Mouse (Mus musculus) adrenal gland, postnatal 4 days (tissue): ENCODE data around the gene Fpr3. TPM values are rescaled to one million over a fixed set of nuclear protein-coding genes. Genes with fewer than 3 reads are reported as not detected.
"Not testable (repeated sequence)": the region's sequence is repeated elsewhere in the genome, so short reads cannot be mapped to it uniquely, and the experiment has no call there.

ENCODE experiments used
- DNase-seq, 2 experiments: peaks; one replicate each; pipeline ENCODE4 v3.0.0; 2021 to 2022; ENCODE audit warnings: low spot score in 2 of 2, mixed read lengths in 2 of 2
- total RNA-seq, 2 experiments: library from RNA; stranded (reverse); gene quantifications; 2 replicates each; pipeline ENCODE4 v1.2.3; 2021

Gene Fpr3
- total RNA-seq, 2 experiments from 2014 or later = not detected

DNA sequence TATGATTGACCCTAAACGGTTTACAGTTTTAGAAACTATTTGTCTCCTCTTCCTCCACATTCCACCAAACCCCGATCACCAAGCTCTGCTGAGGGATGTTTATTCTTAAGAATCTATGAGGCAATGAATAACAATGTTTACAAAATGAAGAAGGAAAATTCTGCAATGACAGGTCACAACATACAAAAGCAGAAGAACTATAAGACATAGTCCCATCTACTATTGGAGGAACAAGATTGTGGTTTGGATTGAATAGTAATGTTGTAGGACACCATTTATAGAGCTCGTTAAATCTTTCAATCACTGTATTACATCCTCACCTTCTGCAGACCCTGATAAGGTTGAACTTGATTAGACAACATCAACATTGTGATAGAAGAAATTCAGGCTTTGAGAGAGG lies 5.0 kb upstream of the Fpr3 start:
- DNase-seq = no peak

DNA sequence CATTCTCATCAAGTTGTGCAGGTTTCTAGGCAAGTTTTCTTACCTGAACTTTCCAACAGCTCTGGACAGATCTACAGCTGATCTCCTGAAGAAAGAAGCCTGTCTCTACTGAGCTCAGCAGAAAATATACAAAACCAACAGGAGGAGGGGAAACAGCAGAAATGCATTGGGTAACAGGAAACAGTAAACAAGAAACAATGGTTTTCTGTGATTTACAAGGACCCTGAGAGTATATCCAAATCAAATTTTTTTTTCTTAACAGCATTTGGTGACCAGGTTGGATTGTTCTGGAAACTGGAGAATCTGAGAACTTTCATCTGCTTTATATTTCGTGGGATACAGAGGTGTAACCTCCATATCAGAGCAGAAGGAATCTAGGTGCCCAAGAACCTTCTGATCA lies 3.8 kb upstream of the Fpr3 start, which contains the start of gene Fpr1:
TSS of gene Fpr1 (minus strand) at position 101 of the 400 bp plus-strand sequence.
- DNase-seq = no peak

DNA sequence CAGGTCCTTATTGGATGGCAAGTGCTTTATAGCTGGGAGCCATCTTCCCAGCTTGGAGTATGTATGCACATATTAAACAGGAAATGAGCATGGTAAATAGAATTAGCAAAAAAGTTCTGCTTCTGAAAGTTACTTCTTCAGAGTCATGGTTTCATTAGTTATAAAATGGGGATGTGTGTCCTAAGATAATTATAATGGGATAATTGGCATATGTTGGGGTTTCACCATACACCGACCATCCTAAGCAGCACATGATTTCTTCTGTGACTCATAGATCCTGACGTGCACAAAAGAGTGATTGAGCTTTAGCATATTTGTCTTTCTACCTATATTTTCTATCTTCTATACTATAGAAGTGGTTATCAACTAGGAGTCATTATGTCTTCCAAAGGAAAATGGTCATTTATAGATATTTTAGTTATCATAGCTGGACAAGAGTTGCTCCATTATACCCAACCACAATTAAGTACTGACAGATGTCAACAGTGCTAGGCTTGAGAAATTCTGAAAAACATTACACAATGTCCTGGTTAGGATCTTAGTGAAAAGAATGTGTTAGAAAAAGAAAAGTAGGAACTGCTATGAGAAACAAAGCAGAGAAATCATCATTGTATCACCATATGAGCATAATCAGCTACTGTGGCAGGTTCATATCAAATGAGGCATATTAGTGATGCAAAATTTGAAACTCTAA lies 2.2 kb downstream of the Fpr3 start:
- DNase-seq = no peak

DNA sequence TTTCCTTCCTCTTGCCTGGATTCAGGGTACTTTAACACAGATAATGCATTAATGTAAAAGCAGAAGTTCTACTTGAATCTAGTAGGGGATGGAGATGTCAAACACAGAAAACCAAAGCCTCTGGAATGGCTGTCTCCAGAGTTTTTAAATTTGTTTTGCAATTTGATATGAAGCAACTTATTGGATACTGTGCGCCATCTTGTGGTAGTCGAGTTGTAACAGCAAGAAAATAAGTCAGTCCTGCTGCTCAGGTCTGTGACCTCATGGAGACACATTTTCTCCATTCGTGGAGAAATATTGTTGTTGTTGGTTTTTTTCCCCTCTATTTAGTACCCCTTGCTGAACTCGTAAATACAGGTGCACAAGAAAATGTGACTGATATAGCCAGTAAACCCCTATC lies 8.4 kb downstream of the Fpr3 start:
- no peak for DNase-seq

DNA sequence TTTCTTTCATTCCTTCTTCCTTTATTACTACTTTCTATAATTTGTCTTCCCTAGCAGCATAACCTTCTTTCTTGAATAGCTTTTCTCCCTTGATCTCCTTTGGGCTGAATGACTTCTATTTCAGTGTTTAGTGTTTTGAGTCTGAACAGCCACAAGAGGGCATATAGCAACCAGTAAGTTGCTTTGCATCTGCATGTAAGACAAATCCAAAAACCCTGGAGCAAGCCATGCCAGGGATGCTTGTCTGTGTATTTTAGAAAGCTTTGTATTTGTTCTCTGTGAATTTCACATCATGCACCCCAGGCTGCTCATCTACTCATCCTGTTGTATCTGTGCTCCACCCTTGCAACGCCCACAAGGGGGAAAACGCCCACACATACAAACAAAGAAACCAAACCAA lies 11.6 kb downstream of the Fpr3 start:
- DNase-seq = no peak

DNA sequence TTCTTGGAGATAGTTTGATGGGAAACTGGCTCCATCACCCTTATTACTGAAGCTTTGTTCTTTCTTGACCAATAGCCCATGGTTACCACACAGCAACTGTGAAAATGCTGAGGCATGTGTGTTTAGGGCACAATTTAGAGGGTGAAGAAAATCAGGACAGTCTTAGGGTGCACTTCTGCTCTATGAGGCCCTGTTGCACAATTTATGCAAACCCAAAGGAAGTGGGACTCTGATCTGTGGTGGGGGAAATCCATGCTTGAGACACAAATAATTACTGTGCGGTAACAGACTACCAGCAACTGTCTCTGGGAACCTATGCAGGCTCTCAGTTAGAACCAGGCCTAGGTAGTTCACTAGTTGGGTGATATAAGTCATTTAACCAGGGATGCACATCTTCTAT lies 13.1 kb downstream of the Fpr3 start:
- no peak for DNase-seq

DNA sequence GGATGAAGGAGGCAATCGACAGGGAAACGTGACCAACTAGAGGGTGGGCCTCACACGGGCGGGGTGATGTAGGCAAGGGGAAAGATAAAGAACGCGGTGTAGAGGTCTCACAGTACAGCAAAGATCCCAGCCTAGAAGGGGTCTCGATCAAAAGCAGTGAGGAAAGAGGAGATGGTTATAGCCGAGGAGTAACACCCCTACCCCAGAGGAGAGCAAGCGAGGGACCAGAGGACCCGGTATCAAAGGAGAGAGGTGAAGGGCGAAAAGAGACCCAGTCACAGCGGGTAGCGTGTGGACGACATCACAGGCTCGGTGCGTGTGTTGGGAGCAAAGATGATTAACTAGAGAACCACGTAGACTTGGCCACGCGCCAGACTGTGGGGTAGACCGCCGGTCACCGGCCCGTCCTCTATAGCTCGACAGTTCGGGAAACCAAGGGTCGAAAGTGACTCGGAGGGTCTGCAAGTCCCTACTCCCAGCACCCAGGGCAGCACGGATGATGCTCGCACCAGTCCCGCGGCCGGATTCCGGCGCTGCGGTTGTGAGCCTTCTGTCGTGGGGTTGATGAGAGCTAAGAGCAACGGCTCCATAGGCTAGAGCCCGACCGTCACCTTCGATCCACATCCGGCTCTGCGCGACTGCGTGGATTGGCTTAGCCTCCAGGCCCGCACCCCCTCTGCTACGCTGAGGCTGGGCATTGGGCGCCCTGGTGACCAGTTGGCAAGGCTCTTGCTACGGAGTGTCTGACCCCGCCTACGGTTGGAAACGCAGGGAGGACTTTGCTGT lies 22.2 kb downstream of the Fpr3 start:
- peak; percentile 58 to 67 for DNase-seq

DNA sequence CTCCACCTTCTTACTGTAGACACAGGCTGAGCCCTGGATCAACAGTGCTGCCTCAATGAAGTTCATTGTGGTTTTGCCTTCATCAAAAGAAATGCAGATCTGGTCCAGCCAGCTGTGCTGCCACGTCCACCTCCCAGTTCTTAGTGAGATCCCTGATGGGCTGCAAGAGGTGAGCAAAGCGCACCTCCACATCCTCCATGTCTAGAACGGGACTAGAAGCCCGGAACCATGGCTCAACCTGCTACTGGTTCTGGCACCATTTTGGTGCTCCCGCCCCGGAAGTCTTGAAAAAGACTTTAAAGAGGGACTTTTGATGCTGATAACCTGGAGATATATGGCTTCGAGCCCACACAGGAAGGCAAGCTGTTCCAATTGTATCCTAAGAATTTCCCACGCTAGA lies 25.0 kb downstream of the Fpr3 start:
- not testable (repeated sequence) for DNase-seq

DNA sequence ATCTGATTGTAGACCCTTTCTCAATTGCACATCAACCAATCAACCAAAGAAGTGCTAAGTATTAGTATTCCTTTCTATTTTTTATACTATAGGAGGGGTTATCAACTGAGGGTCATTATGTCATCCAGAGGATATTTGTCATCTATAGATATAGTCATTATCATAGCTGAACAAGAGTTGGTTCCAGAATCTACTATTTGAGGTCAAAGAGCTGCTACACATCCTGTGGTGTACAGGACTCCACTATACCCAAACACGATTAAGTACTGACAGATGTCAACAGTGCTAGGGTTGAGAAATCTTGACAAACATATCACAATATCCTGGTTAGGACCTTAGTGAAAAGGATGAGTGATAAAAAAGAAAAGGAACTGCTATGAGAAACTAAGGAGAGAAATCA lies 29.7 kb downstream of the Fpr3 start:
- DNase-seq = no peak

DNA sequence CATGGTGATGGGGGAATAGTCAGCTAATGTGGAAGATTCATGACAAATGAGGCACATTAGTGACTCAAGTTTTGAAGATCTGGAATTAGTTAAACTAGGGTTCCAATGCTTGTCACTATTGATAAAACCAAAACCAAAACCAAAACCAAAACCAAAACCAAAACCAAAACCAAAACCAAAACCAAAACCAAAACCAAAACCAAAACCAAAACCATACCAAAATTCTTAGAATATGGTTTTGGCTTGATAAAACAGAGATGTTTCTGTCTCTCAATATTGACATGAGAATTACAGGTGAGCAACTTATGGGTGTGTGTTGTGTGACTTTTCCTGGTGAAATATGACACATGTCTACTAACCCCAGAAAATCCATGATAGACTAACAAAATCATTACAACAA lies 30.1 kb downstream of the Fpr3 start:
- no peak for DNase-seq

DNA sequence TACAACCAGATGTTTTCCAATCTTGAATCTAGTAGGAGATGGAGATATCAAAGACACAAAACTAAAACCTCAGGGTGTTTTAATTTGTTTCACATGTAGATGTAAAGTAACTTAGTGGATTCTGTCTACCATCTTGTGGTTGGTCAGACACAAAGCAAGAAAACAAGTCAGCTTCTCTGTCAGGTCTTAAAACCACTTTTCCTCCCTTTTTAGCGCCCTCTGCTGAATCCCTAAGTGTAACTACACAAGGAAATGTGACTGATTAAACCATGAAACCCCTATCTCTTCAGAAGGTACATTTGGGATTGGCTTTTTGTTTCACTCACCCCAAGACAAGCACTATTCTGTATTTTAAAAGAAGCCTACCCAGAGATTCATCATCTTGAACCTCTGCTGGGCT lies 85.8 kb downstream of the Fpr3 start:
- no peak for DNase-seq

DNA sequence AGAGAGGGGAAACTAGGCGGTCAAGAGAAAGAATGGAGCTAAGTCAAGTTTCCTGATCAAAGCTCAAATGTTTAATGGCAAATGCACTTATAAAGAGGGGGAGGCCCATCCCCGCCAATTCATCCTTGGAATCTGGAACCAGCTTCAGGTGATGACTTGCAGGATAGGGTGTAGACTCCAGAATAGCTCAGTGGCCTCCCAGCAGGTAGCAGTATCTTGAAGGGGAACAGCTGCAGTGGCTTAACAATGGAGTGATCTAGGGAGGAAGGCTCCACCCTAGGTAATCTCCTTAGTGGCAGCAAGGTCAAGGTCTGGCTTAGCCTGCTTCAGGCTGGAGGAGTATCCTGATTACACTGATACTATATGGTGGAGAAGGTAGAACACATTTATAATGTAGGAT lies 93.6 kb downstream of the Fpr3 start:
- not testable (repeated sequence) for DNase-seq

DNA sequence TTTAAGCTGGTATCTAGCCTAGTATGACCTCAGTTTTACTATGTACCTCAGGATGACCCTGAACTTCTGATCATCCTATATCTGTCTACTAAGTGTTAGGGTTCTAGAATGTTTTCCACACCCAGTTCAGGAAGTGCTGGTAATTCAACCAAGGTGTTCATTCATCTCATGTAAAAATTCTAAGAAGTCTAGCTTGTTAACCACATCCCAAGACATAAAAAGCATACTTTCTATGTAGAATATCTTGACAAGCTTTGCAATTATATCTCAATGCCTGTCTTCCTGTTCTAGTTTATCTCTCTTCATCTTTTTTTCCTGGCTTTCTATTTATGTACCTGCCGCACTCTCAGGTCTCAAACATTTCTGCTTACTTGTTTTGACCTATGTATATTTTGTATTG lies 117.1 kb downstream of the Fpr3 start:
- DNase-seq = no peak

Other genes with a start within 250 kb of the Fpr3 start
- not detected for gene Vmn2r90, start 184.1 kb upstream of the Fpr3 start, total RNA-seq
- 100 to 1,000 TPM; 120 to 124 TPM for gene Spaca6, start 60.7 kb upstream of the Fpr3 start, total RNA-seq
- under 1 TPM in 1 of 2 experiments, not detected in 1; 0.20 TPM for gene Has1, start 32.6 kb upstream of the Fpr3 start, total RNA-seq
- gene Fpr1, start 3.9 kb upstream of the Fpr3 start, total RNA-seq = under 1 TPM; 0.31 to 0.76 TPM
- gene Fpr2, start within 50 bp of the Fpr3 start, total RNA-seq = 1 to 10 TPM; 1.8 to 2.0 TPM
- not detected for gene Fpr-rs4, start 133.9 kb downstream of the Fpr3 start, total RNA-seq
- gene Vmn2r124, start 161.6 kb downstream of the Fpr3 start, total RNA-seq = not detected
- gene Vmn2r91, start 197.2 kb downstream of the Fpr3 start, total RNA-seq = not detected